Mouse (Mus musculus) G1E (cell line): Measurements from ENCODE around the gene Mrpl21. TPM values are rescaled to one million over a fixed set of nuclear protein-coding genes. Genes with fewer than 3 reads are reported as not detected.

ENCODE experiments used
- ATAC-seq: 2 replicates; pipeline ENCODE4 v1.8.0; 2016; ENCODE audit warnings: mild to moderate bottlenecking; ENCODE audit not compliant: insufficient number of reproducible peaks, poor library complexity, low FRiP score, severe bottlenecking; ENCODE audit errors: extremely low read depth
- DNase-seq: peaks from one replicate; pipeline ENCODE4 v3.0.0; 2012; ENCODE audit warnings: low spot score
- H3K27me3 ChIP-seq: 2 replicates; pipeline ENCODE4 v1.6.1; 2012; ENCODE audit warnings: mild to moderate bottlenecking, low read length, inconsistent platforms; ENCODE audit not compliant: insufficient read depth
- H3K36me3 ChIP-seq: replicated peaks from 2 replicates; pipeline ENCODE3; 2012; ENCODE audit warnings: mild to moderate bottlenecking, inconsistent platforms
- H3K4me1 ChIP-seq: 2 replicates; pipeline ENCODE4 v1.6.1; 2012; ENCODE audit warnings: low read depth, low read length, inconsistent platforms, mixed read lengths; ENCODE audit not compliant: insufficient read depth
- H3K4me3 ChIP-seq: 2 replicates; pipeline ENCODE4 v1.5.1; 2012; ENCODE audit warnings: low read depth, mild to moderate bottlenecking, inconsistent platforms, low read length, moderate library complexity, mixed read lengths
- H3K9me3 ChIP-seq: replicated peaks from 2 replicates; pipeline ENCODE4 v1.6.1; 2012; ENCODE audit warnings: inconsistent platforms
- CTCF ChIP-seq: IDR thresholded peaks from 2 replicates; pipeline ENCODE4 v1.5.1; 2012; ENCODE audit warnings: low read depth, low read length, inconsistent platforms, mixed read lengths
- GATA1 ChIP-seq: IDR thresholded peaks from 2 replicates; pipeline ENCODE4 v1.6.1; 2012; ENCODE audit warnings: borderline replicate concordance, low read length, inconsistent platforms, mixed read lengths
- GATA2 ChIP-seq: IDR thresholded peaks from 2 replicates; pipeline ENCODE4 v1.6.1; 2012; ENCODE audit warnings: low read depth, low read length, inconsistent platforms, borderline replicate concordance
- POLR2AphosphoS5 ChIP-seq: IDR thresholded peaks from 2 replicates; pipeline ENCODE4 v1.6.1; 2012; ENCODE audit warnings: low read depth, low read length, inconsistent platforms; ENCODE audit not compliant: insufficient replicate concordance
- TAL1 ChIP-seq: conservative IDR thresholded peaks from 2 replicates; pipeline ENCODE4 v1.6.1; 2012; ENCODE audit warnings: low read depth, low read length, inconsistent platforms, mixed read lengths
- polyA plus RNA-seq: library from polyadenylated mRNA; stranded (reverse); fragments of >175 nt; gene quantifications from 2 replicates; pipeline ENCODE4 v1.2.3, GENCODE M21; 2012
- total RNA-seq, 2 experiments: library from RNA; stranded (forward) in 1 of 2; stranded (reverse) in 1 of 2; fragments of 200-1000 nt in 1 of 2; fragments of >200 nt in 1 of 2; fragmentation: Nextera tagmentation in 1 of 2; gene quantifications; 2 replicates each; pipeline ENCODE4 v1.2.3; 2014 to 2017

The Mrpl21 gene
- total and polyA plus RNA-seq, 3 experiments = 27.4 to 92.9 (median 57.3) TPM

DNA sequence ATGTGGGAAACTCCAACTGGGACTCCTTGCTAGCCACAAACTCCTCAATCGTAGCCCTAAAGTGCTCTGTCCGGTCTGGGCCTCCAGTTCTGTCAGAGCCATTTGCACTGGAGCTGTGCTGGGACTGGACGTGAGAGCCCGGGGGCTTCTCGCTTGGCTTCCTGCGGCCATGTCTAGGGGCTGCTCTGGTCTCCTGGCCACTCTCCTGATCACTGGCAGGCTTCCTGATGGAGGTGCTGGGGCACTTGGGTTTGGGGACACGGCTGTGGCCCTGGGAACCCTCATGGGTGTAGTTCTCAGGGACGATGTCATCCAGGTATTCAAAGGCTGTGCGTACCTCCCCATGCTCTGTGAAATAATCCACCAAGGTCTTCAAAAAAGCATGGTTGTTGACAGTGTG is 17.5 kb upstream of the Mrpl21 start:
- Histone ChIP-seq H3K27me3 (no peaks in the 10 kb centered on the region), H3K4me3 (no peak overlapping the region), H3K9me3 (no peaks in the 10 kb centered on the region), H3K36me3 (peaks cover 99% of the 10 kb centered on the region), H3K4me1 (peaks cover 5% of the 10 kb centered on the region; the same call in 1 of the 2 replicates)
- TF ChIP-seq TAL1 (no peak), CTCF (no peak), GATA2 (no peak), GATA1 (no peak), POLR2AphosphoS5 (no peak)
- no peak for ATAC-seq
- no peak for DNase-seq

DNA sequence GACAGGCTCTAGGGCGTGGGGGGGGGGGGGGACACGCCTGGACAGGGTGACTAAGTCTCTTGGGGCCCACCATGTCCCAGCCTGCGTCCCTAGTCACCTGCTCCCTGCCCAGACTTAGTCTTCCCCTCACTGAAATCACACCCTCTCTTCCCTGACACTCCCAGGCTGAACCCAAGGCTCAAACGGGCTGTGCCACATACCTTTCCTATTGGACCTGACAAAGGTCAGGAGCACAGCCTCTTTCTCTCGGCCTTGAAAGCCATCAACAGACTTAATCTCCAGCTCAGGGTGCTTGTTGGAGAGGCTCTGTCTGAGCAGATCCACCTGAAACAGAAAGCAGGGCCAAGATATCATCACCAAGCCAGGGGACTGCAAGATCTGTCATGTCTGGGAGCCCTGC is 16.6 kb upstream of the Mrpl21 start:
- peaks cover 5% of the 10 kb centered on the region; the same call in 1 of the 2 replicates for H3K4me1 ChIP-seq
- H3K4me3 ChIP-seq = no peak overlapping the region
- H3K27me3 ChIP-seq = no peaks in the 10 kb centered on the region
- peaks cover 99% of the 10 kb centered on the region for H3K36me3 ChIP-seq
- ATAC-seq = no peak
- no peak for TF ChIP-seq GATA2
- TF ChIP-seq GATA1 = no peak
- no peak for DNase-seq
- no peaks in the 10 kb centered on the region for H3K9me3 ChIP-seq

DNA sequence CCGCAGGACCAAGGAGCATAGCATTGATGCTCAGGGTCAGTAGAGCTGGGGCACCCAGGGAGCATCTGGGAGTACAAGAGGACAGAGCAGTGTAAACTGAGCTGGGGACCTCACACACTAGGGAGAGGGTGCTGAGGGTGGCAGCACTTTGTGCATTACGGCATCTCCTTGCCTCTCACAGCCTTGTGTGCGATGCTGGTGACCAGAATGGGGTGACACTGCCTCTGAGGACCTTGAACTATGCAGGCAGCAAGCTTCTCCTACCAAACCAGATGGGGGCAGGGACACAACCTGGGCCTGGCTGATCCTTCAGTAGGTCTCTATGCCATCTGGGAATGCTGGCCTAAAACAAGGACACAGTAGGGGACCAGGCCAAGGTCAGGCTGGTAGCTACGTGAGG is 16.0 kb upstream of the Mrpl21 start:
- Histone ChIP-seq H3K36me3 (peaks cover 99% of the 10 kb centered on the region), H3K4me1 (peaks cover 5% of the 10 kb centered on the region; the same call in 1 of the 2 replicates), H3K9me3 (no peaks in the 10 kb centered on the region), H3K4me3 (no peak overlapping the region), H3K27me3 (no peaks in the 10 kb centered on the region)
- no peak for ATAC-seq
- no peak for DNase-seq
- TF ChIP-seq GATA1 = no peak
- no peak for TF ChIP-seq TAL1
- no peak for TF ChIP-seq GATA2
- TF ChIP-seq CTCF = no peak
- TF ChIP-seq POLR2AphosphoS5 = no peak

DNA sequence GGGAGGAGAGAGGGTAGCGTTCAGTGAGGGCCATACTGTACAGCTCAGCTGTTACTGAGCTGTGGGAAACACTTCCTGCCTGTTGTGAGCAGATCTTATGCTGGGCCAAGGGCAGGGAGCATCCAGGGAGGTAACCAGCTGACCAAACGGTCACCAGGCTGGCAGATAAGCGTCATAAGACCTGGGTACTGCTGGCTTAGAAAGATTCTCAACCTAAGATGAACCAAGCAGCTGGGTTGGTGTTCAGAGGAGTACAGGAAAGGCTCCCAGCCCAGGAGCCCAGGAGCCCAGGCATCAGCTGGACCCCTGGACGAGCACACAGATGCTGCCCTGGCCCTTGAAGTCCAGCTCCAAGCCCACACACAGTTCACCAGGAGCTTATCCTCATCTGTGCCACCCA is 15.4 kb upstream of the Mrpl21 start:
- DNase-seq (no peak), ATAC-seq (no peak)
- 0 out of 2 replicates have a peak, but pooled peaks cover 3% of the 10 kb centered on the region for H3K4me1 ChIP-seq
- TF ChIP-seq GATA1 (no peak), GATA2 (no peak), POLR2AphosphoS5 (no peak)
- H3K9me3 ChIP-seq = no peaks in the 10 kb centered on the region
- H3K4me3 ChIP-seq = no peak overlapping the region
- no peaks in the 10 kb centered on the region for H3K27me3 ChIP-seq
- H3K36me3 ChIP-seq = peaks cover 99% of the 10 kb centered on the region

DNA sequence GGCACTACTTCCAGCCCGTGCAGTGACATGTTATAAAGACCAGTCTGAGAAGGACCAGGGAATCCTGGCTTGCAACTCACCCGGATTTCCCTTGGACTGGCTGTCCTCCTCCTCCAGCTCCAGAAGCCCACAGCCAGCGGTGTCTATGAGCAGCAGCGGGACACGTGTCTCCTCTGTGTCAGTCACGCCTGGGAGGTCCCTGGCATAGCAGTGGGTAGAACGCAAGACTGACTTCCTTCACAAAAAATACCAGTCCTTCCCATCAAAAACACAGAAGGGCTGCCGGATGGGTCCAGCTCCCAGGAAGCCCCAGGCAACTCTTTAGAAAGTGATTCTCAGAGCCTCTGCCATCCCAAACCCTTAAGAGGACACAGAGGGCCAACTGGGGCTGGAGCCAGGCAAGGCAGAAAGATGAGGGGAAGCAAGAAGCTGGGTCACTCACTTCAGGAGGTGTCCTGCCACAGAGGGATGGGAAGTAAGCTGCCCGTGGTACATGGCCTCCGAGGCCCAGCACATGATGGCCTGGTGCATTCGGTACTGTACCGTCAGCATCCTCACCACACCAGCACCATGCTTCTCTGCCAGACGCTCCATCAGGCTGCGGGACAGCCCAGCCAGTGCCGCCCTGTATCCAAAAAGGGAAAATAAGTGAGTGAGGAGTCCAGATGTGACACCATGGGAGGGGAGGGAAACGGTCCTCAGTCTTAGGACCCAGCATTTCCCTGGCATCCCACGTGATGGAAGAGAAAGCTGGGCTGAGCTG is 14.3 kb upstream of the Mrpl21 start:
- H3K4me1 ChIP-seq = peaks cover 3% of the 10 kb centered on the region; the same call in 1 of the 2 replicates
- no peak for DNase-seq
- H3K27me3 ChIP-seq = no peaks in the 10 kb centered on the region
- no peak for TF ChIP-seq POLR2AphosphoS5
- TF ChIP-seq TAL1 = no peak
- TF ChIP-seq GATA2 = no peak
- TF ChIP-seq GATA1 = no peak
- TF ChIP-seq CTCF = no peak
- H3K9me3 ChIP-seq = no peaks in the 10 kb centered on the region
- H3K36me3 ChIP-seq = peaks cover 100% of the 10 kb centered on the region
- no peak overlapping the region for H3K4me3 ChIP-seq
- ATAC-seq = no peak

DNA sequence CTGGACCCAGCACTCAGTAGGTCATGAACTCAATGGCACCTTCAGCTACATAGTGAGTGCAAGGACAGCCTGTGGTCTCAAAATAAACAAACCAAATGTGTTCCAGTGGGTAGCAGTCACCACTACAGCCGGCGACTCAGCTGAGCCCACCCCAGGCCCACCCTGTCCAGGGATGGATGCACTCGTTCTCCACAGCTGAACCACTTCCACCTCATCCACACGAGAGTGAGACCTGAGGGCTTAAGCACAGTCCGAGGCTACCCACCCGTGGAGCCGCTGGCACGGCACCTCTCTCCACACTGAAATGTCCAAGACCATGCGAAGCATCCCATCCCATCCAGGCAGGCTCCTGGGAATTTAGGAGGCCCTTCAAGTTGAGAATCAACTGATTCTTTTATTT is 13.4 kb upstream of the Mrpl21 start:
- H3K4me1 ChIP-seq = no peaks in the 10 kb centered on the region; the same call in 1 of the 2 replicates
- DNase-seq (no peak), ATAC-seq (no peak)
- H3K36me3 ChIP-seq = peaks cover 100% of the 10 kb centered on the region
- no peak for TF ChIP-seq GATA2
- no peak for TF ChIP-seq CTCF
- no peak for TF ChIP-seq POLR2AphosphoS5
- no peak for TF ChIP-seq GATA1
- TF ChIP-seq TAL1 = no peak
- H3K4me3 ChIP-seq = no peak overlapping the region
- H3K9me3 ChIP-seq = no peaks in the 10 kb centered on the region
- H3K27me3 ChIP-seq = no peaks in the 10 kb centered on the region

DNA sequence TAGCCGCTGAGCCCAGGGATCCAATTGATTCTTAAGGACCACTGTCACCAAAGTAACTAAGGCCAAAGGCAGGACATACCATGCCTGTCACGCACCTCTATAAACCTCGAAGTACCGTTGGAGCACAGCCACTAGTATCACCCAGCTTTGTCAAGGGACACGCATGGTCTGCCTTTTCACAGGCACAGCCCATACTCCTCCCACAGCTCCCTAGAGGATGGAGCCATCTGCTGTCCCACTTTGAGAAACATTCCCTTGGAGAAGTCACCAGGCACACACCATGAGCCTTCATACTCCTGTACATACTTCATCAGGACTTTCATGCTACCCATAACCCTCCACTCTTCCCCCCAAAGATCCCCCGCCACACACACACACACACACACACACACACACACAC is 12.9 kb upstream of the Mrpl21 start:
- peaks cover 100% of the 10 kb centered on the region for H3K36me3 ChIP-seq
- no peaks in the 10 kb centered on the region for H3K9me3 ChIP-seq
- DNase-seq = no peak
- ATAC-seq = no peak
- TF ChIP-seq GATA1 (no peak), GATA2 (no peak), CTCF (no peak)
- no peak overlapping the region for H3K4me3 ChIP-seq
- no peaks in the 10 kb centered on the region for H3K27me3 ChIP-seq
- no peaks in the 10 kb centered on the region; the same call in none of the 2 replicates for H3K4me1 ChIP-seq
